21 mouse cellular contexts compared by ENCODE assay signal in the genomic region with DNA sequence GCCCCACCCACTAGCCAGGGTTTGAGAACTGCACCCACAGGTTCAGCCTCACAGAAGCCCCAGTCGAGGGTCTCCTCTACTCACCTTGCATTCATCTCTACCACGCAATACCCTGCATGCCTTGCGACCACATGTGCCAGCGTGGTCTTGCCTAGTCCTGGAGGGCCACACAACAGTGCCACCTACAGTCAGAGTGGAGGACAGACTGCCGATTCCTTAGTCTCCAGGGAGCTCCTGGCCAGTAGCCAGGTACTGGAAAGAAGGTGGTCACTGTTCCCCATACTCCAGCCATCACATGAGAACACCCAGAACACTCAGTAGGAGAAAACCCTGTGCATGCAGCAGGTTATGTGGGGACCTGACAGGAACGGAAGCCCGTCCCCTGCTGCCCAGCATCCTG. TPM values are rescaled to one million over a fixed set of nuclear protein-coding genes. Genes with fewer than 3 reads are reported as not detected.
DNase-seq lines count a peak whose midpoint lies in the region; ATAC-seq and TF ChIP-seq lines count a peak whose summit lies in the region.
"Had no signal": no experiment of that assay in that cellular context is flagged by ENCODE, and none has a peak within 500 bp of the region (broad histone marks: within the 10 kb centered on the region; RNA-seq: fewer than 3 reads in every experiment).

No protein-coding gene starts in this region.

- H3K36me3 ChIP-seq in forebrain, postnatal 0 days (ENCODE audit: insufficient read depth): no peaks in the 10 kb centered on the region
- peaks cover 60% of the 10 kb centered on the region for H3K36me3 ChIP-seq in forebrain, embryonic 12.5 days (replicated peaks)
- H3K36me3 ChIP-seq in liver, adult 2 months (ENCODE audit: control insufficient read depth, insufficient read depth, low read length): no peaks in the 10 kb centered on the region

- peak; percentile 44 for TF ChIP-seq CTCF in forebrain, postnatal 0 days (IDR thresholded peaks at IDR 0.05; ENCODE audit: low read depth)
- peak; percentile 13; the same call in 1 of the 2 replicates for TF ChIP-seq CTCF in liver, adult 2 months (IDR thresholded peaks at IDR 0.05; ENCODE audit: low read depth, low read length)

- no peak overlapping the region for H3K4me2 ChIP-seq in forebrain, postnatal 0 days (ENCODE audit: low read depth)
- no peak overlapping the region for H3K4me2 ChIP-seq in forebrain, embryonic 12.5 days
- H3K4me2 ChIP-seq: limb, embryonic 12.5 days had no signal

- WGBS in forebrain, postnatal 0 days: 77% methylated on average over 7 of the region's 7 CpGs
- WGBS in forebrain, embryonic 12.5 days: 76% methylated on average over 7 of the region's 7 CpGs
- 82% methylated on average over 7 of the region's 7 CpGs for WGBS in liver, adult 2 months

- TF ChIP-seq POLR2A in liver, adult 2 months (IDR thresholded peaks at IDR 0.05; ENCODE audit: extremely low read depth, insufficient read depth, low read length): no peak

- no peak overlapping the region for H3K9ac ChIP-seq in forebrain, postnatal 0 days
- H3K9ac ChIP-seq in forebrain, embryonic 12.5 days: no peak overlapping the region
- no peak overlapping the region for H3K9ac ChIP-seq in liver, adult 2 months (ENCODE audit: low read depth, low read length)
- H3K9ac ChIP-seq: limb, embryonic 12.5 days had no signal

- no peaks in the 10 kb centered on the region for H3K79me2 ChIP-seq in liver, adult 2 months (ENCODE audit: control insufficient read depth, insufficient read depth, low read length)

- no peak overlapping the region for H3K27ac ChIP-seq in forebrain, postnatal 0 days (ENCODE audit: low read depth, low read length)
- no peak overlapping the region for H3K27ac ChIP-seq in forebrain, embryonic 12.5 days
- H3K27ac ChIP-seq in liver, adult 2 months (replicated peaks; ENCODE audit: insufficient read depth, low read depth, low read length): no peak overlapping the region
- H3K27ac ChIP-seq: heart, embryonic 10.5 days; limb, embryonic 12.5 days had no signal

- no peaks in the 10 kb centered on the region for H3K27me3 ChIP-seq in forebrain, postnatal 0 days (ENCODE audit: insufficient read depth, low read length)
- no peaks in the 10 kb centered on the region; the same call in 1 of the 2 replicates for H3K27me3 ChIP-seq in forebrain, embryonic 12.5 days
- no peaks in the 10 kb centered on the region for H3K27me3 ChIP-seq in liver, adult 2 months (ENCODE audit: control insufficient read depth, insufficient read depth, low read length)

- no peak for DNase-seq in forebrain, postnatal 0 days
- DNase-seq in liver, adult 2 months (ENCODE audit: extremely low read depth, low read depth, low spot score): no peak
- no peak for DNase-seq in liver
- DNase-seq in ES-CJ7 (ENCODE audit: low read depth, low spot score): peak; percentile 79
- peak; percentile 40 for DNase-seq in embryo, embryonic 11 days
- DNase-seq in adrenal gland, postnatal 25 days: no peak
- DNase-seq: adrenal gland, postnatal 10 days; cerebellum, adult 11 months; lung, postnatal 14 days; right cerebral cortex, postnatal 25 days; thymus, postnatal 36 days had no signal

- no peak overlapping the region for H3K4me3 ChIP-seq in forebrain, postnatal 0 days (ENCODE audit: low read depth, low read length)
- no peak overlapping the region for H3K4me3 ChIP-seq in forebrain, embryonic 12.5 days (replicated peaks)
- no peak overlapping the region for H3K4me3 ChIP-seq in liver, adult 2 months (ENCODE audit: insufficient read depth, low read depth, low read length)
- H3K4me3 ChIP-seq: heart, embryonic 10.5 days; limb, embryonic 12.5 days had no signal

- H3K4me1 ChIP-seq in forebrain, postnatal 0 days (ENCODE audit: insufficient read depth): peaks cover 13% of the 10 kb centered on the region; the same call in 1 of the 2 replicates
- peaks cover 29% of the 10 kb centered on the region for H3K4me1 ChIP-seq in forebrain, embryonic 12.5 days
- H3K4me1 ChIP-seq in liver, adult 2 months (ENCODE audit: control insufficient read depth, insufficient read depth, low read length): no peaks in the 10 kb centered on the region; the same call in 1 of the 2 replicates

- no peak for ATAC-seq in forebrain, postnatal 0 days
- ATAC-seq in forebrain, embryonic 12.5 days (ENCODE audit: low FRiP score): no peak
- no peak for ATAC-seq in megakaryocyte-erythroid progenitor cell, adult 5-6 weeks (replicated peaks; ENCODE audit: low FRiP score, low TSS enrichment, poor library complexity, severe bottlenecking)

- no peaks in the 10 kb centered on the region for H3K9me3 ChIP-seq in forebrain, postnatal 0 days (ENCODE audit: low read length)
- H3K9me3 ChIP-seq in forebrain, embryonic 12.5 days: no peaks in the 10 kb centered on the region
- H3K9me3 ChIP-seq: heart, embryonic 10.5 days; limb, embryonic 12.5 days had no signal

RNA-seq across cellular contexts. Expression of a gene that starts 3.3 kb away (rescaled TPM):
- total RNA-seq in forebrain, postnatal 0 days (2014; rRNA removed): 2.2 and 3.7 TPM in 2 replicates
- 2.3 and 3.3 TPM in 2 replicates for polyA plus RNA-seq in forebrain, postnatal 0 days (2015; fragmentation: Nextera tagmentation; extraction: Ambion mirVana)
- 39.6 and 41.8 TPM in 2 replicates for polyA plus RNA-seq in forebrain, embryonic 12.5 days (2016; fragmentation: Nextera tagmentation; extraction: Ambion mirVana)
- total RNA-seq in liver, adult 2 months (2014; rRNA removed): 0.18 and 0.47 TPM in 2 replicates
- 0.31 and 0.35 TPM in 2 replicates for polyA plus RNA-seq in liver, adult 2 months (2012; rRNA removed)
- 6.3 and 7.8 TPM in 2 replicates for total RNA-seq in adrenal gland, postnatal 25 days (2021)
- 59.0 and 65.4 TPM in 2 replicates for total RNA-seq in megakaryocyte-erythroid progenitor cell, adult 5-6 weeks (2014; fragmentation: Nextera tagmentation)
- 39.0 and 53.3 TPM in 2 replicates for total RNA-seq in megakaryocyte-erythroid progenitor cell, adult 5-6 weeks (2017)

RNA-seq across cellular contexts. Expression of a gene that starts 3.6 kb away (rescaled TPM):
- 6.5 and 8.0 TPM in 2 replicates for total RNA-seq in forebrain, postnatal 0 days (2014; rRNA removed)
- polyA plus RNA-seq in forebrain, postnatal 0 days (2015; fragmentation: Nextera tagmentation; extraction: Ambion mirVana): 30.0 and 30.7 TPM in 2 replicates
- polyA plus RNA-seq in forebrain, embryonic 12.5 days (2016; fragmentation: Nextera tagmentation; extraction: Ambion mirVana): 18.0 and 19.6 TPM in 2 replicates
- 1.0 and 2.1 TPM in 2 replicates for total RNA-seq in liver, adult 2 months (2014; rRNA removed)
- polyA plus RNA-seq in liver, adult 2 months (2012; rRNA removed): 7.3 and 9.0 TPM in 2 replicates
- 14.1 and 14.6 TPM in 2 replicates for total RNA-seq in adrenal gland, postnatal 25 days (2021)
- total RNA-seq in megakaryocyte-erythroid progenitor cell, adult 5-6 weeks (2014; fragmentation: Nextera tagmentation): 14.9 and 17.8 TPM in 2 replicates
- total RNA-seq in megakaryocyte-erythroid progenitor cell, adult 5-6 weeks (2017): 1.8 and 2.1 TPM in 2 replicates

RNA-seq across cellular contexts. Expression of a gene that starts 6.9 kb away (rescaled TPM):
- 8.2 and 23.2 TPM in 2 replicates for total RNA-seq in forebrain, postnatal 0 days (2014; rRNA removed)
- polyA plus RNA-seq in forebrain, postnatal 0 days (2015; fragmentation: Nextera tagmentation; extraction: Ambion mirVana): 17.0 and 24.5 TPM in 2 replicates
- polyA plus RNA-seq in forebrain, embryonic 12.5 days (2016; fragmentation: Nextera tagmentation; extraction: Ambion mirVana): 1.7 and 1.9 TPM in 2 replicates
- not detected in 2 replicates for total RNA-seq in liver, adult 2 months (2014; rRNA removed)
- polyA plus RNA-seq in liver, adult 2 months (2012; rRNA removed): not detected in 2 replicates
- total RNA-seq in adrenal gland, postnatal 25 days (2021): not detected in 2 replicates
- total RNA-seq in megakaryocyte-erythroid progenitor cell, adult 5-6 weeks (2014; fragmentation: Nextera tagmentation): not detected in 2 replicates
- total RNA-seq in megakaryocyte-erythroid progenitor cell, adult 5-6 weeks (2017): not detected in 2 replicates
- total RNA-seq: common myeloid progenitor, adult 5-6 weeks; hematopoietic stem cell, adult 5-6 weeks; neutrophil, adult 5-6 weeks had no signal
- polyA plus RNA-seq: C2C12 had no signal

RNA-seq across cellular contexts. Expression of a gene that starts 11.9 kb away (rescaled TPM):
- 0.10 TPM in 1 of 2 replicates, not detected in the other for total RNA-seq in forebrain, postnatal 0 days (2014; rRNA removed)
- polyA plus RNA-seq in forebrain, postnatal 0 days (2015; fragmentation: Nextera tagmentation; extraction: Ambion mirVana): not detected in 2 replicates
- polyA plus RNA-seq in forebrain, embryonic 12.5 days (2016; fragmentation: Nextera tagmentation; extraction: Ambion mirVana): 0.18 TPM in 1 of 2 replicates, not detected in the other
- total RNA-seq in liver, adult 2 months (2014; rRNA removed): not detected in 2 replicates
- not detected in 2 replicates for polyA plus RNA-seq in liver, adult 2 months (2012; rRNA removed)
- not detected in 2 replicates for total RNA-seq in adrenal gland, postnatal 25 days (2021)
- total RNA-seq in megakaryocyte-erythroid progenitor cell, adult 5-6 weeks (2014; fragmentation: Nextera tagmentation): not detected in 2 replicates
- total RNA-seq in megakaryocyte-erythroid progenitor cell, adult 5-6 weeks (2017): not detected in 2 replicates
- total RNA-seq: adrenal gland, postnatal 10 days; common myeloid progenitor, adult 5-6 weeks; hematopoietic stem cell, adult 5-6 weeks; layer of hippocampus, postnatal 10 days; neutrophil, adult 5-6 weeks had no signal
- polyA plus RNA-seq: C2C12; heart, embryonic 10.5 days; kidney, embryonic 14.5 days; limb, embryonic 12.5 days had no signal

RNA-seq across cellular contexts. Expression of a gene that starts 30.3 kb away (rescaled TPM):
- 2.1 and 4.0 TPM in 2 replicates for total RNA-seq in forebrain, postnatal 0 days (2014; rRNA removed)
- 0.97 and 1.3 TPM in 2 replicates for polyA plus RNA-seq in forebrain, postnatal 0 days (2015; fragmentation: Nextera tagmentation; extraction: Ambion mirVana)
- 0.28 and 0.50 TPM in 2 replicates for polyA plus RNA-seq in forebrain, embryonic 12.5 days (2016; fragmentation: Nextera tagmentation; extraction: Ambion mirVana)
- 0.34 and 0.74 TPM in 2 replicates for total RNA-seq in liver, adult 2 months (2014; rRNA removed)
- polyA plus RNA-seq in liver, adult 2 months (2012; rRNA removed): 1.1 and 2.0 TPM in 2 replicates
- total RNA-seq in adrenal gland, postnatal 25 days (2021): 2.2 and 3.7 TPM in 2 replicates
- not detected in 2 replicates for total RNA-seq in megakaryocyte-erythroid progenitor cell, adult 5-6 weeks (2014; fragmentation: Nextera tagmentation)
- total RNA-seq in megakaryocyte-erythroid progenitor cell, adult 5-6 weeks (2017): not detected in 2 replicates
- total RNA-seq: common myeloid progenitor, adult 5-6 weeks; hematopoietic stem cell, adult 5-6 weeks had no signal
- polyA plus RNA-seq: limb, embryonic 12.5 days had no signal

Comparison
In these comparisons a context has a peak if more than half of its experiments do, and no peak if none do; other contexts are left out.
1. DNase-seq: peak in ES-CJ7 (single experiment) and embryo, embryonic 11 days (single experiment); none in forebrain, postnatal 0 days (single experiment), liver, adult 2 months (single experiment), liver (single experiment) and adrenal gland, postnatal 25 days (single experiment).